13 mouse cellular contexts compared by ENCODE assay signal in the genomic region with DNA sequence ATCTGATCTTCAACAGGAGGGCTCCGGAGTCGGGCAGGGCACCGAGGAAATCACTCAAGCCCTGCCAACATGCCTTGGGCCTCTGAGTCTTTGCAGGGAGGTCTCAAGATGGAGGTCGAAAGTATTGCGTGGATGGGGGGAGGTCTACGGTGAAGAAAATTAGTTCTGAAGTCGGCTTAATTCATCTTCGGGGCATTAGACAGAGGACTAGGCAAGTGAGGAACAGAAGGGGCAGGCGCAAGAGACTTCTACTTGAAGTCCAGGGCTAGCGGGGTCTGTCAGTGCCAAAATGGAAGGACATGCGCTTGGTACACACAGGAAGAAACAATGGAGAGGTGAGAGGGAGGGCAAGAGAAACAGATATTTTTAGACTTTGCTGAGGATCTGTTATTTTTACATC. TPM values are rescaled to one million over a fixed set of nuclear protein-coding genes. Genes with fewer than 3 reads are reported as not detected.
DNase-seq lines count a peak whose midpoint lies in the region; ATAC-seq and TF ChIP-seq lines count a peak whose summit lies in the region.
"Had no signal": no experiment of that assay in that cellular context is flagged by ENCODE, and none has a peak within 500 bp of the region (broad histone marks: within the 10 kb centered on the region; RNA-seq: fewer than 3 reads in every experiment).

No protein-coding gene starts in this region.

- no peak for ATAC-seq in hindbrain, embryonic 11.5 days (ENCODE audit: low FRiP score)
- ATAC-seq in hindbrain, postnatal 0 days, result no peak
- no peak for ATAC-seq in embryonic facial prominence, embryonic 11.5 days (replicated peaks; ENCODE audit: insufficient number of reproducible peaks, low FRiP score, low TSS enrichment, low read depth)
- ATAC-seq in forebrain, postnatal 0 days, result no peak
- no peak for ATAC-seq in neural tube, embryonic 11.5 days (ENCODE audit: insufficient read depth, low FRiP score, low TSS enrichment)
- ATAC-seq in monocyte, adult 5-6 weeks (replicated peaks; ENCODE audit: insufficient number of reproducible peaks, low FRiP score, low TSS enrichment, poor library complexity, severe bottlenecking), result no peak
- ATAC-seq: CD4-positive, CD25-positive, alpha-beta regulatory T cell, adult 4 months had no signal

- peaks cover 87% of the 10 kb centered on the region for H3K27me3 ChIP-seq in hindbrain, embryonic 11.5 days (ENCODE audit: control insufficient read depth, insufficient read depth, low read length)
- H3K27me3 ChIP-seq in hindbrain, postnatal 0 days (ENCODE audit: insufficient read depth, low read length), result peaks cover 87% of the 10 kb centered on the region
- H3K27me3 ChIP-seq in embryonic facial prominence, embryonic 11.5 days (ENCODE audit: control insufficient read depth, insufficient read depth, low read length), result peaks cover 57% of the 10 kb centered on the region
- peaks cover 41% of the 10 kb centered on the region for H3K27me3 ChIP-seq in forebrain, postnatal 0 days (ENCODE audit: insufficient read depth, low read length)
- H3K27me3 ChIP-seq in neural tube, embryonic 11.5 days (ENCODE audit: control insufficient read depth, insufficient read depth, low read length), result peaks cover 100% of the 10 kb centered on the region

- no peak overlapping the region for H3K9ac ChIP-seq in hindbrain, embryonic 11.5 days (ENCODE audit: low read depth, low read length)
- H3K9ac ChIP-seq in hindbrain, postnatal 0 days (replicated peaks; ENCODE audit: low read length), result no peak overlapping the region
- H3K9ac ChIP-seq in embryonic facial prominence, embryonic 11.5 days (replicated peaks; ENCODE audit: low read length), result peak overlapping the region; percentile 59
- peak overlapping the region; percentile 53 for H3K9ac ChIP-seq in forebrain, postnatal 0 days
- H3K9ac ChIP-seq in neural tube, embryonic 11.5 days (ENCODE audit: low read length), result no peak overlapping the region

- no peak for TF ChIP-seq CTCF in hindbrain, postnatal 0 days (IDR thresholded peaks at IDR 0.05; ENCODE audit: low read depth)
- no peak for TF ChIP-seq CTCF in forebrain, postnatal 0 days (IDR thresholded peaks at IDR 0.05; ENCODE audit: low read depth)

- H3K4me2 ChIP-seq in hindbrain, embryonic 11.5 days (replicated peaks; ENCODE audit: low read depth, low read length), result no peak overlapping the region
- no peak overlapping the region for H3K4me2 ChIP-seq in hindbrain, postnatal 0 days (ENCODE audit: low read depth, low read length)
- peak overlapping the region; percentile 45 for H3K4me2 ChIP-seq in embryonic facial prominence, embryonic 11.5 days (ENCODE audit: low read depth, low read length)
- H3K4me2 ChIP-seq in forebrain, postnatal 0 days (ENCODE audit: low read depth), result peak overlapping the region; percentile 61
- H3K4me2 ChIP-seq in neural tube, embryonic 11.5 days (ENCODE audit: low read depth), result no peak overlapping the region

- under 1% methylated on average over 11 of the region's 11 CpGs for WGBS in hindbrain, embryonic 11.5 days
- under 1% methylated on average over 11 of the region's 11 CpGs for WGBS in hindbrain, postnatal 0 days
- 1% methylated on average over 11 of the region's 11 CpGs for WGBS in embryonic facial prominence, embryonic 11.5 days
- 2% methylated on average over 11 of the region's 11 CpGs for WGBS in forebrain, postnatal 0 days
- 1% methylated on average over 11 of the region's 11 CpGs for WGBS in neural tube, embryonic 11.5 days

- no peak overlapping the region for H3K27ac ChIP-seq in hindbrain, embryonic 11.5 days (ENCODE audit: low read depth, low read length)
- H3K27ac ChIP-seq in hindbrain, postnatal 0 days, result no peak overlapping the region
- H3K27ac ChIP-seq in embryonic facial prominence, embryonic 11.5 days (replicated peaks; ENCODE audit: low read depth, low read length), result peak overlapping the region; percentile 86
- peak overlapping the region; percentile 94 for H3K27ac ChIP-seq in forebrain, postnatal 0 days (ENCODE audit: low read depth, low read length)
- H3K27ac ChIP-seq in neural tube, embryonic 11.5 days (ENCODE audit: low read depth, low read length), result no peak overlapping the region

- no peaks in the 10 kb centered on the region for H3K36me3 ChIP-seq in hindbrain, embryonic 11.5 days (ENCODE audit: control insufficient read depth, insufficient read depth, low read length)
- no peaks in the 10 kb centered on the region for H3K36me3 ChIP-seq in hindbrain, postnatal 0 days (ENCODE audit: insufficient read depth, low read length)
- no peaks in the 10 kb centered on the region for H3K36me3 ChIP-seq in embryonic facial prominence, embryonic 11.5 days (replicated peaks; ENCODE audit: control insufficient read depth, insufficient read depth, low read depth, low read length)
- no peaks in the 10 kb centered on the region for H3K36me3 ChIP-seq in forebrain, postnatal 0 days (ENCODE audit: insufficient read depth)
- no peaks in the 10 kb centered on the region for H3K36me3 ChIP-seq in neural tube, embryonic 11.5 days (ENCODE audit: control insufficient read depth, insufficient read depth, low read length)

- peaks cover 2% of the 10 kb centered on the region; the same call in 1 of the 2 replicates for H3K4me1 ChIP-seq in hindbrain, embryonic 11.5 days (replicated peaks; ENCODE audit: control insufficient read depth, insufficient read depth, low read length)
- no peaks in the 10 kb centered on the region for H3K4me1 ChIP-seq in hindbrain, postnatal 0 days (ENCODE audit: insufficient read depth, low read length)
- no peaks in the 10 kb centered on the region for H3K4me1 ChIP-seq in embryonic facial prominence, embryonic 11.5 days (ENCODE audit: control insufficient read depth, insufficient read depth, low read length)
- H3K4me1 ChIP-seq in forebrain, postnatal 0 days (ENCODE audit: insufficient read depth), result no peaks in the 10 kb centered on the region
- H3K4me1 ChIP-seq in neural tube, embryonic 11.5 days (ENCODE audit: control insufficient read depth, insufficient read depth, low read length), result no peaks in the 10 kb centered on the region

- no peak overlapping the region for H3K4me3 ChIP-seq in hindbrain, embryonic 11.5 days (ENCODE audit: low read depth, low read length)
- no peak overlapping the region for H3K4me3 ChIP-seq in hindbrain, postnatal 0 days (ENCODE audit: low read length)
- H3K4me3 ChIP-seq in embryonic facial prominence, embryonic 11.5 days (ENCODE audit: low read depth, low read length), result peak overlapping the region; percentile 20
- peak overlapping the region; percentile 57; the same call in 1 of the 2 replicates for H3K4me3 ChIP-seq in forebrain, postnatal 0 days (ENCODE audit: low read depth, low read length)
- H3K4me3 ChIP-seq in neural tube, embryonic 11.5 days (ENCODE audit: low read depth, low read length), result no peak overlapping the region
- H3K4me3 ChIP-seq: megakaryocyte, embryonic 14.5 days had no signal

- DNase-seq in hindbrain, embryonic 11.5 days (ENCODE audit: low spot score), result peak; percentile 55
- no peak for DNase-seq in hindbrain, postnatal 0 days (ENCODE audit: low spot score)
- DNase-seq in embryonic facial prominence, embryonic 11.5 days (ENCODE audit: low spot score), result peak; percentile 59
- peak; percentile 56 for DNase-seq in forebrain, postnatal 0 days
- DNase-seq in neural tube, embryonic 11.5 days (ENCODE audit: low spot score), result peak; percentile 44
- DNase-seq in layer of hippocampus, postnatal 25 days (ENCODE audit: extremely low spot score in 1 of 2, low spot score in 1 of 2), result no peak
- DNase-seq in adipocyte (ENCODE audit: low spot score), result no peak
- DNase-seq: adrenal gland, postnatal 14 days; lung, adult 2 months had no signal

- no peaks in the 10 kb centered on the region for H3K9me3 ChIP-seq in hindbrain, embryonic 11.5 days (ENCODE audit: control insufficient read depth, low read length)
- H3K9me3 ChIP-seq in hindbrain, postnatal 0 days (ENCODE audit: low read length), result no peaks in the 10 kb centered on the region
- no peaks in the 10 kb centered on the region for H3K9me3 ChIP-seq in embryonic facial prominence, embryonic 11.5 days (replicated peaks; ENCODE audit: control insufficient read depth, low read length)
- H3K9me3 ChIP-seq in forebrain, postnatal 0 days (ENCODE audit: low read length), result no peaks in the 10 kb centered on the region
- H3K9me3 ChIP-seq in neural tube, embryonic 11.5 days (ENCODE audit: control insufficient read depth, low read length), result no peaks in the 10 kb centered on the region

RNA-seq across cellular contexts. Expression of gene Dlx5, which starts 6.7 kb away (rescaled TPM):
- 2.3 and 6.2 TPM in 2 replicates for polyA plus RNA-seq in hindbrain, embryonic 11.5 days (2014; fragmentation: Nextera tagmentation; extraction: Ambion mirVana)
- not detected in 2 replicates for total RNA-seq in hindbrain, postnatal 0 days (2014; rRNA removed)
- 0.16 TPM in 1 of 2 replicates, not detected in the other for polyA plus RNA-seq in hindbrain, postnatal 0 days (2015; fragmentation: Nextera tagmentation; extraction: Ambion mirVana)
- polyA plus RNA-seq in embryonic facial prominence, embryonic 11.5 days (2014; fragmentation: Nextera tagmentation; extraction: Ambion mirVana), result 54.5 and 63.8 TPM in 2 replicates
- 6.5 and 12.9 TPM in 2 replicates for total RNA-seq in forebrain, postnatal 0 days (2014; rRNA removed)
- polyA plus RNA-seq in forebrain, postnatal 0 days (2015; fragmentation: Nextera tagmentation; extraction: Ambion mirVana), result 47.2 and 51.3 TPM in 2 replicates
- 0.74 and 0.97 TPM in 2 replicates for polyA plus RNA-seq in neural tube, embryonic 11.5 days (2014; fragmentation: Nextera tagmentation; extraction: Ambion mirVana)
- not detected in 3 replicates for total RNA-seq in monocyte, adult 5-6 weeks (2017)
- 1 to 10 TPM; 4.2 to 6.1 TPM for total RNA-seq in layer of hippocampus, postnatal 25 days (2021)
- polyA plus RNA-seq: CD4-positive, CD25-positive, alpha-beta regulatory T cell, adult 4 months; lung, adult 2 months had no signal

RNA-seq across cellular contexts. Expression of gene Dlx6, which starts 12.0 kb away (rescaled TPM):
- 0.29 and 0.65 TPM in 2 replicates for polyA plus RNA-seq in hindbrain, embryonic 11.5 days (2014; fragmentation: Nextera tagmentation; extraction: Ambion mirVana)
- not detected in 2 replicates for total RNA-seq in hindbrain, postnatal 0 days (2014; rRNA removed)
- polyA plus RNA-seq in hindbrain, postnatal 0 days (2015; fragmentation: Nextera tagmentation; extraction: Ambion mirVana), result not detected in 2 replicates
- 3.2 and 5.1 TPM in 2 replicates for polyA plus RNA-seq in embryonic facial prominence, embryonic 11.5 days (2014; fragmentation: Nextera tagmentation; extraction: Ambion mirVana)
- 19.7 and 28.9 TPM in 2 replicates for total RNA-seq in forebrain, postnatal 0 days (2014; rRNA removed)
- polyA plus RNA-seq in forebrain, postnatal 0 days (2015; fragmentation: Nextera tagmentation; extraction: Ambion mirVana), result 3.7 and 4.9 TPM in 2 replicates
- polyA plus RNA-seq in neural tube, embryonic 11.5 days (2014; fragmentation: Nextera tagmentation; extraction: Ambion mirVana), result not detected in 2 replicates
- not detected in 3 replicates for total RNA-seq in monocyte, adult 5-6 weeks (2017)
- 1 to 10 TPM; 6.2 to 8.1 TPM for total RNA-seq in layer of hippocampus, postnatal 25 days (2021)
- total RNA-seq: adrenal gland, postnatal 14 days; heart, adult 8-10 months had no signal
- polyA plus RNA-seq: CD4-positive, CD25-positive, alpha-beta regulatory T cell, adult 4 months; lung, adult 2 months had no signal

Comparison
In these comparisons a context has a peak if more than half of its experiments do, and no peak if none do; other contexts are left out.
1. DNase-seq: peak in hindbrain, embryonic 11.5 days (single experiment), embryonic facial prominence, embryonic 11.5 days (single experiment), forebrain, postnatal 0 days (single experiment) and neural tube, embryonic 11.5 days (single experiment); none in hindbrain, postnatal 0 days (single experiment), layer of hippocampus, postnatal 25 days (0 of 2) and adipocyte (single experiment).
2. H3K27ac ChIP-seq: peak in embryonic facial prominence, embryonic 11.5 days (single experiment) and forebrain, postnatal 0 days (single experiment); none in hindbrain, embryonic 11.5 days (single experiment), hindbrain, postnatal 0 days (single experiment) and neural tube, embryonic 11.5 days (single experiment).
3. H3K4me2 ChIP-seq: peak in embryonic facial prominence, embryonic 11.5 days (single experiment) and forebrain, postnatal 0 days (single experiment); none in hindbrain, embryonic 11.5 days (single experiment), hindbrain, postnatal 0 days (single experiment) and neural tube, embryonic 11.5 days (single experiment).
4. H3K4me3 ChIP-seq: peak in embryonic facial prominence, embryonic 11.5 days (single experiment) and forebrain, postnatal 0 days (single experiment); none in hindbrain, embryonic 11.5 days (single experiment), hindbrain, postnatal 0 days (single experiment) and neural tube, embryonic 11.5 days (single experiment).
5. H3K9ac ChIP-seq: peak in embryonic facial prominence, embryonic 11.5 days (single experiment) and forebrain, postnatal 0 days (single experiment); none in hindbrain, embryonic 11.5 days (single experiment), hindbrain, postnatal 0 days (single experiment) and neural tube, embryonic 11.5 days (single experiment).